Mouse (Mus musculus): ENCODE measurements around the gene Gpkow.
"Not testable (repeated sequence)": the region's sequence is repeated elsewhere in the genome, so short reads cannot be mapped to it uniquely, and the experiment has no call there.

Gpkow gene

DNA sequence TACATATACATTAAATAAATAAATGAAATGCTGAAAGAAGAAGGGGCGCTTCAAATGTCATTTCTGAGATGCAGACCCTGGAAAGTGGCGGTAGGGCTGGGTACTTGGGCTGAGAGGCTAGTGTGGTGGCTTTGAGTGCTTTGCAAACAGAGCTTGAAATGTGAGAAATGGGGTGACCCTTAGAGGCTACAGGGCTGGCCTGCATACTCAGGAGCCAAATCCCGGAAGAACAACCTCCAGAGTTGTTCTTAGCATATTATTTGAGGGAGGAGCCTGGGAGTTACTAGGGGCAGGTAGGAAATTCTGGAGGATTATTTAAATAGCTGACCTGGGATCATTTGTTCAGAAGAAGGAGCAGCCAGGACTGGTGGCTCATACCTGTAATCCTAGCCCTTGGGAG lies 6.4 kb upstream of the Gpkow start:
- no peak for DNase-seq

DNA sequence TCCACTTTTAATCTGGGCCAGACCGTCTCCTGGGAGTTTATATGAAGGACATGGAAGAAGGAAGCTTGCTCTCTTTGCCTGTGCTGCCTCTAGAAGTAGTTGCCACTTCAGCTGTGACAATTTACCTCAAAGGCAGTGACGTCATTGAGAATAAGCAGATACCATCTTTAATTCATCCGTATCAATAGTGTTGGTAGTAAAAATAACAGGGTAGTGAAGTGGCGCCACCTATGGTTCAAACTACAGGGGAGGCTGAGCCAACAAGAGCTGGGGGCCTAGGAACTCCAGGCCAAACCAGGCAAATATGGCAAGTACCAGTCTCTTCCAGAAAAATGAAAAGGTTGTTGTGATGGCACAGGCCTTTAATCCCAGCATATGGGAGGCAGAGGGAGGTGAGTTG lies 4.1 kb upstream of the Gpkow start:
- no peak for DNase-seq

DNA sequence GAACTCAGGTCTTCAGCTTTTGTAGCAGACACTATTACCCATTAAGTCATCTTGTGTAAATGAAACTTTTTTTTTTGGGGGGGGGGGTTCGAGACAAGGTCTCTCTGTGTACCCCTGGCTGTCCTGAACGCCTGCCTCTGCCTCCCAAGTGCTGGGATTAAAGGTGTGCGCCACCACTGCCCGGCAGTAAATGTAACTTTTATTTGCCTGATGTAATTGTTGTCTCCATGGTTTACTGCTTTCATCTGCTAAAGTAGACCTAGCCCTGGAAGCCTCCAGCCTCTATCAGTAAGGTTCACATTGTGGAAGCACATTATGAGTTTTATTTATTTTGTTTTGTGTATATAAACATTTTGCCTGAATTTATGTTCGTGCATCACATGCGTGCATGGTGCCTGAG lies 411 bp upstream of the Gpkow start:
- no peak for DNase-seq

DNA sequence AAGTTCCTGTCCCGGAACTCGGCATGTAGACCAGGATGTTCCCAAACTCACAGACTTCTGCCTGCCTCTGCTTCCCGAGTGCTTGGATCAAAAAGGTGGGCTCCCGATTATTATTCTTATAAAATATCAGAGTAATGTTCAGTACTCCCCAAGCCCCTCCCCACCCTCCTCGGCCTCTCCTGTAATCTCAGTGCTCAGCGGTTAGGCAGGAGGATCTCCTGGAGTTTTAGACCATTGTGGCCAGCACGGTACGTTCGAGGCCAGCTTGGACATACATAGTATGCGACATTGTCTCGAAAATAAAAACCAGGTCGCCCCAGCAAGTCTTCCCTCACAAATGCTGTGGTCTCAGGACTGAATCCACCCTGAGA lies 16.8 kb downstream of the Gpkow start:
- not testable (repeated sequence) for DNase-seq

DNA sequence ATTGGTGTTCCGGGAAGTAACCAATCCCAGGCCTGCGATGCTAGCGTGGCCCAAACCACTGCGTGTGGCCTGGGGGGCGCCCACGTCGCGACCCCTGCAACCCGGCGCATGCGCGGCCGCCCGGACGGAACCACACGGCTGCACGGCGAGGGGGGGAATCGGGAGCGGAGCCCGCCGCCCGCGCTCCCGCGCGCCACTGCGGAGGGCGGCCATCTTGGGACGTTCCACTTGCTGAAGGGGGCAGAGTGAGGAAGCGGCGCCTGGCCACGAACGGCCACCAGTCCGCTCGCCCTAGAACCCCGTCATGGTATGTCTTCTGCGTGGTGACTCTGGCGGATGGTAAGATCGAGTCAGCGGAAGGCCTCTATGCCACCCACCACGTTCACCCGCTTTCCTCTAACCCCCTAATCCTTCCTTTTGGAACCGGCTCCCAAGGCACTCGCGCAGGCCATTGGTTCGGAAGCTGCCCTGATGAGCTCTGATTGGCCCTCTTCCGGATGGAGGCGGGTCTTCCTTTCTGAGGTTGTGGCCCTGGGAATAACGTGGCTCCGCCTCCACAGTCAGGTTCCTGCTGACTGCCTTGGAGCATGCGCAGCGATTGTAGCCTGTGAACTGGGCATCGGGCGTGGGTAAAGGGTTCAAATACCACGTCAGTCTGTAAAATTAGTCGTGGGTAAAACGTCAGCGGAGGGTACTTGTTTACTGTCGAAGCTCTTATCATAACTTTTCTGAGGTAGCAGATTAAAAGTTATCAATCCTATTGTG lies 17.4 kb downstream of the Gpkow start, which contains the start of gene Wdr45:
Gene Wdr45 (plus strand): TSS at position 199 of the 765 bp plus-strand sequence.
- peak; percentile 97 for DNase-seq

DNA sequence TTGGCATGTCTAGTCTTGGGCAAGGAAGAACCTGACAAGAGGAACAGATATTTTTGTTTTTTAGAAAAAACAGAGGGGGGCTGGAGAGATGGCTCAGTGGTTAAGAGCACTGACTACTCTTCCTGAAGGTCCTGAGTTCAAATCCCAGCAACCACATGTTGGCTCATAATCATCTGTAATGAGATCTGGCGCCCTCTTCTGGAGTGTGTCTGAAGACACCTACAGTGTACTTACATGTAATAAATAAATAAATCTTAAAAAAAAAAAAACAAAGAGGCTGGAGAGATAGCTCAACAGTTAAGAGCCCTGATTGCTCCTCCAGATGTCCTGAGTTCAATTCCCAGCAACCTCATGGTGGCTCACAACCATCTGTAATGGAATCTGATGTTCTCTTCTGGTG lies 19.1 kb downstream of the Gpkow start:
- DNase-seq: not testable (repeated sequence)

DNA sequence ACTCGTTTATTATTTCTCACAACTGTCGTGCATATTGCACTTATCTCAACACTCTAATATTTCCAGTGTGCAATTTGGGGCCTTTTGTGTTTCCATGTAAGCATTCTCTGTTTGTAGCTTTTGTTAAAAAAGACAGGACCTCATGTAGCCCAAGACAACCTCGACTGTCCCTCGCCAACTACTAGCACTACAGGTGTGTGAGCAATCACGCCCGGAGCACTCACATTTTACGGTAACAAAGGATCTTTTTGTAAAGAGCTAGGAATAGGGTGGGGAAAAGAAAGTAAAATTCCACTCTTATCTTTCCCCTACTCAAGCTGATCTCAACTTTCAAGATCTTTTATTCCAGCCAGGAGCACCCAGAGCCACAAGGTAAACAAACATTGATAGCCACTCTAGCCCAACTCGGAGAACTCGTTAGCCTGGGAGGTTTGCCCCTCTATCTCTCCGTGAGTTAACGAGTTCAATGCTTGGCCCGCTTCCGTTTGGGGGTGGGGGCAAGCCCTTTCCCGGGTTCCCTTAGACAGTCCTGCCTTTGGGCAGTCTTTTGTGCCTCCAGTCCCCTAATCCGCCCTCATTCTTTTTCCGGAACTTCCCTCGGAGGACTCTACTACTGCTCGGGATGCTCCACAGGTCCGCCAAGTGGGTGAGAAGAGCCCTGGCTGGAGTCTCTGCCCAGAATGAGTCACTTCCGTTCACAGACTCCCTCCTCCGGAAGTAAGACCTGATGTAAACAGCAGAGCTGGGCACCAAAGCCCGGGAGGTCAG lies 24.8 kb downstream of the Gpkow start, which contains the start of gene Gm45208:
Gene Gm45208 (plus strand): TSS at position 732 of the 768 bp plus-strand sequence.
- DNase-seq: peak; percentile 77

DNA sequence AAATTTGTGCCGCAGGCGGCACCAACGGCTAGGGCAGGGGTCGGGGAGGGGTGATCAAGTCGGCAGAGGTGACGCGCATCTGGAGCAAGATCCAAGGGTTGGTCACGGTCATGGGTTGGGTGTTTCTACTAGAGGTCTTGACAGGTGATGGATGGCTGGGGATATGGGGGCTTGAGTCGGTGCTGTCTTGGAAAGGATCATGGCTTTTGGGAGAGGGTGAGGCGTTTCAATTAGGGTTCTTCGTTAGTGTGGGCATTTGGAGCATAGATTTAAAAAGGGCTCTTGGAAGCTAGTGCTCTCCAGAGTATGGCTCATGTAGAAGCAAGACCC lies 25.3 kb downstream of the Gpkow start:
- no peak for DNase-seq

DNA sequence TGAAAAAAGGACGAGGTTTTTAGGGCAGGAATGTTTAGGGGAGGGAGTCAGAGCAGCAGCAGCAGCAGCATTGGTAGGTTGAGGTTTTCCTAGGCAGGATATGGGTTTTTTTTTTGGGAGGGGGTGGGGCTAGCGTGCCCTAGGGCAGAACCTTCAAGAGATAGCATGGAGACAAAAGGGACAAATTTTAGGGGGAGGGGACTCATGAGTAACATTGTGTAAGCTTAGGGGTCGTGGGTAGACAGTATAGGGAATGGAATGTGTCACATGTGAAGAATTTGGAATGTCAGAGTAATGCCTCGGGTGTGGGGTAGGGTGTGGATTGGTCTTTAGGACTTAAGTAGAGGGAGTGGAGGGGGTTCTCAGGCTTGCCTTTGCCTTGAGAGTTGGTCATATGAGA lies 25.8 kb downstream of the Gpkow start:
- no peak for DNase-seq

DNA sequence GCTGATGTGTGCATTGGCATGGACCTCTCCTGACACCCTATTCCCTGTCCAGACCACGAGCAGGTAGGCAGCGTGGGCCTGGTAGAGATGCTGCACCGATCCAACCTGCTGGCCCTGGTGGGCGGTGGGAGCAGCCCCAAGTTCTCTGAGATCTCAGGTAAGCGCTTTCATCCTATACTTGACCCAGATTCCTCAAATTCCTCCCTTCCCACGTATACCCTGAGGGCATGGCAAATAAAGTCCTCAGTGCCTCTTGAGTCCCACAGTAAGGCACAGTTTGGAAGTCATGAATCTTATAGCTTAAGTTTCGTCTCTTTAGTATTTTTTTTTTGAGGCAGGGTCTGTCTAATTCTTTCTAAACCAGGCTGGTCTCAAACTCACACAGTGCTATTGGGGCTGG lies 27.2 kb downstream of the Gpkow start:
- DNase-seq: no peak

DNA sequence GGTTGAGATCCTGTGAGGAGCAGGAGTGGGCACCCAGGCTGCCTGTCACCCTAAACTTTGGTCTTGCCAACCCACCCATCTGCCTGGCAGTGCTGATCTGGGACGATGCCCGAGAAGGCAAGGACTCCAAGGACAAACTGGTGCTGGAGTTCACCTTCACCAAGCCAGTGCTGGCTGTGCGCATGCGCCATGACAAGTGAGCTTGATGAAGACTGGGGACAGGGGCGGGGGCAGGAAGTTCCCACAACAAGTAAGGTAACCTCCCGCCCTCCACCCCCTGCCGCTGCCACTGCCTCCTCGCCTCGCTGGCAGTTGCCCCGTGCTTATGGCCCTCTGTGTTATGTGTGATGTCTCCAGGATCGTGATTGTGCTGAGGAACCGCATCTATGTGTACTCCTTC lies 28.9 kb downstream of the Gpkow start:
- no peak for DNase-seq

DNA sequence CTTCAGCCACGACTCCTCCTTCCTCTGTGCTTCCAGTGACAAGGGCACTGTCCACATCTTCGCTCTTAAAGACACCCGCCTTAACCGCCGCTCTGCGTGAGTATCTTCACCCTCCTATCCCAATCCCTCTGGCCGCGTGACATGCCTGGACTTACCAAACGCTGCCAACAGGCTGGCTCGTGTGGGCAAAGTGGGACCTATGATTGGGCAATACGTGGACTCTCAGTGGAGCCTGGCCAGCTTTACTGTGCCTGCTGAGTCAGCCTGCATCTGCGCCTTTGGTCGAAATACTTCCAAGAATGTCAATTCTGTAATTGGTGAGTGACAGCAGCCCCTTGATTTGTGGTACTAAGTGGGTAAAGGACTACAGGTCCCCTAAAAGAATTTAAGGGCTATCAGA lies 30.2 kb downstream of the Gpkow start:
- DNase-seq: no peak

DNA sequence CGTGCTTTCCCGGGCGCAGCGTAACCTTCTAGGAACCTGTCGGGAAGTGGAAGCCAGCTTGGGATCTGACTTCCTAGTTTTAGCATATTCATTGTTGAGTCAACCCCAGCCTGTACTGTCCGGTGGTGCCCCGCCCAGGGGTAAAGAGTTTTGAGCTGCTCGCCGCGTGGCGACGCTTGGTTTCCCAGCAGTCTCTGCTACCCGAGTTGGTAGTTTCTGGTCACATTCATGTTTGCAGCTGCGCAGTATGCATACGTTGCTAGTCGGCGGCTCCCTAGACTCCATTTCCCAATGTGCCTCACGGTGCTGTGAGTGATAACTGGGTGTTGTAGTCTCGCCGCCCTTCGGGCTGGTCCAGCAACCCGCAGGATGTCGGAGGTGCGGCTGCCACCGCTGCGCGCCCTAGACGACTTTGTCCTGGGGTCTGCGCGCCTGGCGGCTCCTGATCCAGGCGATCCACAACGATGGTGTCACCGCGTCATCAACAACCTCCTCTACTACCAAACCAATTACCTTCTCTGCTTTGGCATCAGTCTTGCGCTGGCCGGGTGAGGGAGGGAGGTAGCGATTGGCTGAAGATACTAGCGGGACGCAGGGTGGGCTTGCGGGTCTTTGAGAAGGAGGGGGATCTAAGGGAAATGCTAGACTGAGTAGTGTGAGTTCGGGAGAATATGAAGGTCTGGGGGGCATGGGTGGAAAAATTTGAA lies 31.4 kb downstream of the Gpkow start, which contains the start of gene Praf2:
Gene Praf2 (plus strand): TSS at position 225 of the 707 bp plus-strand sequence.
- DNase-seq: peak; percentile 85

DNA sequence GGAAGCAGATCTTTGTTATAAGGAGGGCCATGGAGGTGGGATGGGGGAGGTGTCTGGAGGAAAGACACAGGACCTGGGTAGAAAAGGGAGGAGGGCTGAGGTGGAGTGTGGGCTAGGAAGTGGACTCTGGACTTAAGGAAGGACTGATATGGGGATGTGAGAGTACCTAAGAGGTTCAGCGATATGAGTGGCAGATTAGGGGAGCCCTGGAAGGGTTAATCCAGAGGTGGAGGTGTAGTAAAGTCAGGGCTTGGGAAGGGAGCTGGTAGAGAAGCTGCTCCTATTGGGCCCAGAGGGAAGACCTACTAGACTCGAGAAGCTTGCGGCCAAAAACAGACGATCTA lies 32.0 kb downstream of the Gpkow start:
- DNase-seq: no peak

DNA sequence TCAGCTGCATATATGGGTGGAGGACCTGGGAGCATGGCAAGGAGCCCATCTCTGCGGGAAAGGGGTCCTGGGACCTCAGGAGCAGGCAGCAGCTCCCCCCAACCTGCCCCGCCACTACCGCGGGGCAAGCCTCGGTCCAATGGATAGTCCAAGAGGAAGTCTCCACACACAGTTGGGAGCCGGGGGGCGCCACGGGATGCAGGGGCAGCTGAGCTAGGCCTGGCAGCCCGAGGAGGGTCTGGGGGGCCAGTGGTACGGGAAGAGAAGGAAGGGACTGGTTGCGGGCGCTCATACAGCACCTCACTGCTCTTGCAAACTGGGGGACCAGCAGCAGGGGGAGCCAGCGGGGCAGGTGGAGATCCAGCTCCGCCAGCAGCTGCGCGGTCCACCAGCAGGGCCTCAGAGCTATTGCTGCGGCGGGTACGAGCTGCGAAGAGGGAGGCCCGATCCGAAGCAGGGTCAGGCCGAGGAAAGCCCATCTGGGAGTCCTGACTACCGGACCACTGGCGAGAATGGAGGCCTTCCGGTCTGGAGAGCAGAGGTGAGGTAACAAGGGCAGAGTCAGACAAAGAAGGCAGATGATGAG lies 36.7 kb downstream of the Gpkow start:
- peak; percentile 58 for DNase-seq

DNA sequence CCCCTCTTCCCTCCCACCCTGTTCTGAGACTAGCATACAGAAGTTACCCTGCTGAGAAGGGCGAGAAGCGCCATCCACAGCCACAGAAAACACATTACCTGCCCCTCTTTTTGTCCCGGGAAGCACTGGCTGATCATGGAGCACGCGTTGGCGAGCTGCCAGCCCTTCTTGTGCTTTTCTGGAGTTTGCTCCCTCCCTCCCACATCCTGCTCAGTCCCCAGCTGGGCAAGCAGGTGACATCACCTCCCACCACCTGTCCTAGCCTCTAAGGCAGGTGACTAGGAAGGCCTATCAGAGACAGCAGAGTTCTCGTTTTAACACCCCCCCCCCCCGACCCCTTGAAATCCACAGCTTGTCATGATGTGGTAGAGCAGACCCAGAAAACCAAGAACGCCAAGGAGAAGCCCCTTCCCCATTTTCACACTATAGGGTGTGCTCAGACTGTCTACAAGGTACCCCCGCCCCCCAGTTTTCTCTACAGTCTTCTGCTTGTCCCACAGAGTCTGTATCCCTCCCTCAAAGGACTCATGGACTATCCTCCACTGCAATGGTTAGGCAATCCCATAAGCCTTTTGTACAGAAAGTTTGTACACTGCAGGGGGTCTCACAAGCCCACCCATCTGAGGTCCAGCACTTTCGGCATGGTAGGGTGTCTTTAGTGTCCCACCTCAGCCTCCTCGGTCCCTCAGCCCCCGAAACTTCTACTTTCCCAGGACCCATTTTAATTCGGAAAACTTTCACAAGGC lies 42.6 kb downstream of the Gpkow start:
- peak; percentile 90 for DNase-seq

DNA sequence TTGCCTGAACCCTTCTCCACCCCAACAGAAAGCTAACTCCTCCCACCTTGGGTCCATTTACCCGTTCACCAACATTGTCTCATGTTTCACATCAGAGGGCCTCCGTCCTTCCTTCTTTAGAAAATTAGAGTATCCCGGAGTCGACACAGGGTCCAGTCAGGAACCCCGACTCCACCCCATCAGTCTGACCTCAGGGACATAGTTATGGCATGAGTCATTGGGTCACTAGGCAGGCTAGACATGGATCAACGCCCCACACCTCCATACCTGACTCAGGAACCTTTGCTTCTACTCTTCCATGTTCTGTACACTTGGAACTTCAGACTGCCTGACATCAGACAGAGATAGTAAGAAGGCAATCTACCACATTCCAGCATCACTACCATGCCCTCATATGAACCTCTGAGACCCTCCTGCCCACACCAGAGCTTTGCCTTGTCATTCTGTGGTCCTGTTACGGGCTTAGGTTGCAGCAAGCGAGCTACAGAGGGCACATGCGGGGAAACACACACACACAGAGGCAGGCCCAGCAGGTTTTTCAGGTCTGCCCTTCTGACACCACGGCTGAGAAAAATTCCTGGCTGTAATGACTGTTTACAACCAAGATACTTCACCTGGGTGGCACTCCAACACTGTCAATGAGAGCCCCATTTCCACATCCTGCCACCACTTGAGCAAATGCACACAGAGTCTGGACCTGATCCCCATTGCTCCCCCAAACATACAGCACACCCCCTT lies 43.3 kb downstream of the Gpkow start:
- peak; percentile 41 for DNase-seq

DNA sequence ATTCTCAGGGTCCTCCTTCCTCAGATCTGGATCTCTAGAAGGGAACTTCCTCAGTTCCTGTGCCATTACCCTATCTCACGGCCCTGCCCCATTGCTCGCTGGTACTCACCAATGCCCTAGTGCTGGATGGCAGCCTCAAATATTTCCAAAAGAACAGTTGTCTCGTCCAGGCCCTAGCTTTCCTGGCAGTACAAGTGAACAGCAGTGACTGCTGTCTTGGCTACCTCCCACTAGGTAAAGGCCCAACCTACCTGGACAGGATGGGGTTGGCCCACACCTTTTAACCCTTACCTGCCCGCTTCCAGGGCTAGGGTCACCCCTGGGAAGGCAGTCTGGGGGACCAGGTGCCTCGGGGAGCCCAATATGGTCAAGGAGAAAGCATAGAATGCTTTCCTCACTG lies 44.2 kb downstream of the Gpkow start:
- DNase-seq: peak; percentile 72

DNA sequence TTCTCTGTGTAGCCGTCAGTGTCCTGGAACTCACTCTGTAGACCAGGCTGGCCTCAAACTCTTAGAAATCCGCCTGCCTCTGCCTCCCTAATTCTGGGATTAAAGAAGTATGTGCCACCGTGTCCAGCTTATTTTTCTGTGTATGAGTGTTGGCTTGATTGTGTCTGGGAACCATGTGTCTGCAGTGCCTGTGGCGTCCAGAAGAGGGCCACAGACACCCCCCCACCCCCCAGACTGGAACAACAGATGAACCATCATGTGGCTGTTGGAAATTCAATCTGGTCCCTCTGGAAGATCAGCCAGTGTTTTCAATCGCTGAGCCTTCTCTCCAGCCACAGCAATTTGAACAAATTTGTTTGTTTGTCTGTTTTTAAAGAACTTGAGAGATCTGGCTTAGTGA lies 46.5 kb downstream of the Gpkow start:
- no peak for DNase-seq

DNA sequence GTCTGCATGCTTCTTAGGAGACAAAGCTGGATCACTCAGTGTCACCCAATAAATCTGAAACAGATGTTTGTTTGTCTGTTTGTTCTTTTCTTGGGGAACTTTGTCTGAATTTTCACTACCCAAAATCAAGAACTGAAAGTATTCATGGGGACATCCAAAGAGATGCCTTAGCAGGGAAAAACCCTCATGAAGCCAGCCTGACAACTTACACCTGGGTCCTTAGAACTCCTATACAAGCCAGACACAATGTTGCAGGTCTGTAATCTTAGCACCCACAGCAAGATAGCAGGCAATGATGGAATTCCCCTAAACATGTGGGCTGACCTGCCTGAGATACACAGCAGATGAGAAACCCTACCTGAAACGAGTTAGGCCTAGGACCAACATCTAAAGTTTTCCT lies 48.0 kb downstream of the Gpkow start:
- DNase-seq: no peak

DNA sequence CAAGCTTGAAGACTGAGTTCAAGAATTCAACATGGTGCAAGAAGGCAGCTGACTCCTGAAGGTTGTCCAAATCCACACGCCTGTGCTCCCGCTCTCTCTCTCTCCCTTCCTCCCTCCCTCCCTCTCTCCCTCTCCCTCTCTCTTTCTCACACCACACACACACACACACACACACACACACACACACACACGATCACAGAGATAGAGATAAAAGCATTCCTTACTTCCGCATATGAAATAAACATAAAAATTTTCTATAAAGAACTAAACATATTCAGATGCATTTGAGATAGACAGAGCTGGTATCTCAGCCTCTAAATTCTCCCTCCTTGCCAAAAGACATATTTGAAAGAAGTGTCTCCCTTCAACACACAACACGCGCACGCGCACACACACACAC lies 48.5 kb downstream of the Gpkow start:
- no peak for DNase-seq
